Mouse (Mus musculus): Measurements from ENCODE around the gene Crip2.

GRCm38 (mm10) chr12:113138901-113139864, 853 bp upstream of the Crip2 start:
- no peak for TF ChIP-seq CTCF (IDR thresholded peaks at IDR 0.05; ENCODE audit: low read depth, low read length)
- no peak for TF ChIP-seq GATA2 (IDR thresholded peaks at IDR 0.05; ENCODE audit: borderline replicate concordance, low read depth, low read length)
- TF ChIP-seq TAL1 (conservative IDR thresholded peaks at IDR 0.05; ENCODE audit: low read depth, low read length), result no peak
- no peak for TF ChIP-seq GATA1 (IDR thresholded peaks at IDR 0.05; ENCODE audit: borderline replicate concordance, low read length)
